Mouse (Mus musculus) heart, embryonic 11.5 days (tissue): ENCODE results near the gene Akap6. TPM values are rescaled to one million over a fixed set of nuclear protein-coding genes. Genes with fewer than 3 reads are reported as not detected.
A peak's percentile ranks its signal among the peaks of the same experiment; 100 is the strongest.

ENCODE experiments used
- ATAC-seq: fragments of 200-750 bp; cut with Nextera tagmentation; replicated peaks from 2 replicates; pipeline ENCODE4 v1.8.0; 2017; ENCODE audit warnings: moderate library complexity; ENCODE audit not compliant: insufficient number of reproducible peaks, low FRiP score, low TSS enrichment
- H3K27ac ChIP-seq: fragments of 300-500 bp; sonication (generic); 2 replicates; pipeline ENCODE4 v1.5.1; 2014; ENCODE audit warnings: mild to moderate bottlenecking, low read depth, low read length
- H3K27me3 ChIP-seq: fragments of 300-500 bp; sonication (generic); 2 replicates; pipeline ENCODE4 v1.6.1; 2014; ENCODE audit warnings: mild to moderate bottlenecking, low read length, mixed read lengths; ENCODE audit not compliant: control insufficient read depth, insufficient read depth
- H3K36me3 ChIP-seq: fragments of 300-500 bp; sonication (generic); 2 replicates; pipeline ENCODE4 v1.6.1; 2014; ENCODE audit warnings: mild to moderate bottlenecking, low read length, moderate library complexity, mixed read lengths; ENCODE audit not compliant: control insufficient read depth, insufficient read depth
- H3K4me1 ChIP-seq: fragments of 300-500 bp; sonication (generic); 2 replicates; pipeline ENCODE4 v1.6.1; 2014; ENCODE audit warnings: low read length; ENCODE audit not compliant: control insufficient read depth, insufficient read depth
- H3K4me2 ChIP-seq: fragments of 300-500 bp; sonication (generic); 2 replicates; pipeline ENCODE4 v1.6.1; 2014; ENCODE audit warnings: mild to moderate bottlenecking, moderate library complexity
- H3K4me3 ChIP-seq: fragments of 300-500 bp; sonication (generic); 2 replicates; pipeline ENCODE4 v1.5.1; 2014; ENCODE audit warnings: low read depth, low read length
- H3K9ac ChIP-seq: fragments of 300-500 bp; sonication (generic); 2 replicates; pipeline ENCODE4 v1.6.1; 2014; ENCODE audit warnings: mild to moderate bottlenecking, low read depth, low read length, moderate library complexity
- H3K9me3 ChIP-seq: fragments of 300-500 bp; sonication (generic); replicated peaks from 2 replicates; pipeline ENCODE4 v1.6.1; 2016; ENCODE audit warnings: low read length; ENCODE audit not compliant: control insufficient read depth
- WGBS: fragments of 180-500 bp; shearing (Covaris S2); extraction: QIAGEN DNeasy Blood & Tissue Kit; methylation state at CpG from one replicate; pipeline ENCODE4 v1.1.7; 2014; ENCODE audit not compliant: insufficient replicate concordance; 5-methylcytosine and 5-hydroxymethylcytosine counted together
- polyA plus RNA-seq: library from polyadenylated mRNA; unstranded; fragments of >200 nt; fragmentation: Nextera tagmentation; extraction: Ambion mirVana; gene quantifications from 2 replicates; pipeline ENCODE4 v1.2.1, GENCODE M21; 2014

Akap6 gene
- polyA plus RNA-seq, 1 experiment from 2014 or later = 6.7 TPM

DNA sequence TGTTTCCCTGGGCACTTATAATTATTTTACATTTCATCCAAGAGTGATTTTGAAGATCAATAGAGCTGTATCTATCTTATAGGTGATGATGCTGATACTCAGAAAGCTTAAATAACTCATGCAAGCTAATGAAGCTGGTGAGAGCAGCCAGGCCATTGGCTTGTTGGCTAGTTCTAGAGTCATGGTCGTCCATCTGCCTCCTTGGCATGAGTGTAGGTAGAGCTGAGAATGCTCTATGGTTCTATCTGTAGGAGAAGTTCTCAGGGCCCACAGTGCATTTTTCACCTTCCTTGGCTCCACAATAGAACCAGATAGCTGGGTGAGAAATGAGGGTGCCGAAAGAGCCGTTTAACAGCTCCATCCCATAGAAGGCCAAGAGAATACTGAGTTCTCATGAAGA, 438.1 kb downstream of the Akap6 start:
- Histone ChIP-seq H3K36me3 (no peaks in the 10 kb centered on the region), H3K9ac (no peak overlapping the region), H3K4me2 (no peak overlapping the region), H3K27ac (no peak overlapping the region), H3K4me3 (no peak overlapping the region), H3K27me3 (no peaks in the 10 kb centered on the region), H3K4me1 (no peaks in the 10 kb centered on the region), H3K9me3 (no peaks in the 10 kb centered on the region)
- 85% methylated on average over 3 of the region's 3 CpGs for WGBS
- no peak for ATAC-seq

- Histone ChIP-seq H3K4me1 (no peaks in the 10 kb centered on the region), H3K4me2 (no peak overlapping the region), H3K4me3 (no peak overlapping the region), H3K9me3 (no peaks in the 10 kb centered on the region), H3K9ac (no peak overlapping the region), H3K27me3 (no peaks in the 10 kb centered on the region), H3K36me3 (no peaks in the 10 kb centered on the region), H3K27ac (no peak overlapping the region)
- no peak for ATAC-seq
- WGBS = 76% methylated on average over 6 of the region's 6 CpGs
Observed at GRCm38 (mm10) chr12:53144122-53144695, 445.0 kb downstream of the Akap6 start.

DNA sequence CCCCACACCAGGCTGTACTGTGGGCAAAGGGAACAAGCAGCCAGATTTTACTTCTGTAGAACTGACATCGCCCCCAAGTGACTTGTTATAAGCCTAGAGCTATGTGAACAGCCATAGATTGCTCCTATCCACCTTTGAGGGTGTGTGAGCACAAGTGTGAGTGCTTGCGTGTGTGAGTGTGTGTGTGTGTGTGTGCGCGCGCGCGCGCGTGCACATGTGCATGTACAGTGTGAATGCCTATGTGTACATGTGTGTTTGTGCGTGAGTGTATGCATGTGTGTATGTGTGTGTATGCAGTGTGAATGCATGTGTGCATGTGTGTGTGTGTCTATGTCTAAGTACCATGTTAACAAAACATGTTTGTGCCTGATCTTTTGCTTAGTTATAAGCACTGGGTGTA, 445.6 kb downstream of the Akap6 start:
- WGBS = 95% methylated on average over 10 of the region's 10 CpGs
- no peak for ATAC-seq

GRCm38 (mm10) chr12:53145516-53145915, 446.3 kb downstream of the Akap6 start:
- Histone ChIP-seq H3K36me3 (0 out of 2 replicates have a peak, but pooled peaks cover 1% of the 10 kb centered on the region), H3K4me2 (no peak overlapping the region), H3K4me3 (no peak overlapping the region), H3K27ac (no peak overlapping the region), H3K4me1 (no peaks in the 10 kb centered on the region), H3K27me3 (no peaks in the 10 kb centered on the region), H3K9me3 (no peaks in the 10 kb centered on the region), H3K9ac (no peak overlapping the region)
- WGBS = 55% methylated on average over 4 of the region's 4 CpGs
- no peak for ATAC-seq

More for the DNA sequence above, 445.6 kb downstream of the Akap6 start:
- no peaks in the 10 kb centered on the region for H3K36me3 ChIP-seq
- H3K9me3 ChIP-seq = no peaks in the 10 kb centered on the region
- no peak overlapping the region for H3K4me2 ChIP-seq
- no peaks in the 10 kb centered on the region for H3K4me1 ChIP-seq
- no peak overlapping the region for H3K27ac ChIP-seq
- H3K9ac ChIP-seq = no peak overlapping the region
- H3K4me3 ChIP-seq = no peak overlapping the region
- H3K27me3 ChIP-seq = no peaks in the 10 kb centered on the region

DNA sequence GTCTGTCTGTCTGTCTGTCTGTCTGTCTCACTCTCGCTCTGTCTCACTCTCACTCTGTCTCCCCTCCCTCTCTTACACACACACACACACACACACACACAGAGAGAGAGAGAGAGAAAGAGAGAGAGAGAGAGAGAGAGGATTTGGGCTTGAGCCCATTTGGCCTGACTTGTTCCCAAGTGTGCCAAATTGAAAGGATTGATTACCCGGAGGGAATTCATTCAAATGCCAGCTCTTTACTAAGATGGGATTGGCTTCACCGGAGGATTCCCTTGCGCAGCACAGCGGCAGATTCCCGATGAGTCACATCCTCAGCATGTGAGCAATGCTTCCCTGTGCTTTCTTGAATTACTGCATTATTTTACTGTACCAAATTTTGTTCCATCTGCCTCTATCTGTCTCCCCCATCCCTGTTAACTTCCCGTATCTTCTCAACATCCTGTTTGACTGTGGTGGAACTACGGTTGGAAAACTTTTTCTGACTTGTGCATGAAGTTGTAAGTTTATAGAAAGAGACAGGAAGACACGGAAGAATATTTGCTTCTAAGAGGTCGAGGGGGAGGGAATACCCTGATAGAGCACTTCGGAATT, 447.4 kb downstream of the Akap6 start:
- Histone ChIP-seq H3K4me3 (no peak overlapping the region), H3K4me1 (no peaks in the 10 kb centered on the region), H3K9me3 (no peaks in the 10 kb centered on the region), H3K36me3 (0 out of 2 replicates have a peak, but pooled peaks cover 3% of the 10 kb centered on the region), H3K27ac (no peak overlapping the region), H3K4me2 (peak overlapping the region; percentile 32; the same call in 1 of the 2 replicates), H3K27me3 (no peaks in the 10 kb centered on the region), H3K9ac (no peak overlapping the region)
- 46% methylated on average over 11 of the region's 11 CpGs for WGBS
- no peak for ATAC-seq

DNA sequence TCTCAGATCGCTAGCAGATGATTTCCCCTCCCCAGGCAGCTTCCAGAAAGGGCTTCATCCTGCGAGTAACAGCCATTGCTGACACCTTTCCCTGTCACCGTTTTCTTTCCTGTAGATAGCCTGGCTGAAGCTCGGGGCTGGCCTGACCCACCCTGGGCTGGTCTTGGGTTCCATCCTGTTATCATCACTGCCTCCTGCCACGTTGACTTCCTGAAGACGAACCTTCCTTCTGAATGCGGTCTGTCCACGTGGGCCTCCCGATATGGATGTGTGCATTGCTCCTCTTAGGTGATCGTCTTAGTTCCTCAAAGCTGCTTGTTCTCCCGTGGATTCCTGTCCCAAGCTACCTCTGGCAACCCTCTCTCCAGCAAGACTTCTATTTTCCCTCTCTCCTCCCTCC, 448.5 kb downstream of the Akap6 start:
- Histone ChIP-seq H3K36me3 (0 out of 2 replicates have a peak, but pooled peaks cover 3% of the 10 kb centered on the region), H3K4me2 (no peak overlapping the region), H3K9me3 (no peaks in the 10 kb centered on the region), H3K4me1 (no peaks in the 10 kb centered on the region), H3K4me3 (no peak overlapping the region), H3K9ac (no peak overlapping the region), H3K27me3 (no peaks in the 10 kb centered on the region), H3K27ac (no peak overlapping the region)
- WGBS = 40% methylated on average over 11 of the region's 11 CpGs
- ATAC-seq = no peak

DNA sequence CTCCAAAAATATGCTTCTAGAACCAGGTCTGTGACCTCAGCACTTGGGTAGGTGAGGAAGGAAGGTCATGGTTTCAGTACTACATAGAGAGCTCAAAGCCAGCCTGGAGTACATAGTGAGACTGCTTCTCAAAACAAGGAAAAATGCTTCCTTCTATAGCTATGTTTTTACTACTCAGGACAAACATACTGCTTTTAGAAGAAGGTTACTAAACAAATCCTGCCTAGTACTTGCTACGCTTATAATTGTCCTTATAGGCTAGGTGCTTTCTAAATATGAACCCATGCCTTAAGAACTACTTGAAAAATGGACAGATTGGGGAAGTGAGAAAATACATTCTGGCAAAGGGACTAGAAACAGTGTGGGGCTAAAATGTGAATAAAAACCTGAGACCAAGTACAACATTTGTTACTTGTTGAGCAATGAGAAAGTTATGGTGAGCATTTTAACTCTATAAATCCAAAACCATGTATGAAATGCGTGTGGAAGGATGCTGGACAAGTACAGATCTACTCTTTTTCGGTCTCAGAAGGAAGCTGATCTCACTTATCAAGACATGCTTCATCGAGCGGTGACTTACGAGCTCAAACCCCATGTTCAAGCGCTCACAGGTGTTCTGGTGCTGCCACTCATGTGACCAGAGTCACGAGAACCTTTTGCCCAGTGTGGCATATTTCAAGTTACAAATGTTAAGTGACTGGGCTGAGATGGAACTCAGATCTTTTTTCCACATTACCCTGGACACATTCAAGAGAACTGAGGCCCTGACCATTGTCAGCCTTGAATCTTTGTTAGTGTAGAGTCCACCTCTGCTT, 469.2 kb downstream of the Akap6 start:
- Histone ChIP-seq H3K27ac (no peak overlapping the region), H3K4me2 (no peak overlapping the region), H3K9ac (no peak overlapping the region), H3K36me3 (no peaks in the 10 kb centered on the region), H3K4me3 (no peak overlapping the region), H3K9me3 (peaks cover 2% of the 10 kb centered on the region; the same call in 1 of the 2 replicates), H3K4me1 (no peaks in the 10 kb centered on the region), H3K27me3 (no peaks in the 10 kb centered on the region)
- no peak for ATAC-seq
- 82% methylated on average over 8 of the region's 8 CpGs for WGBS

GRCm38 (mm10) chr12:53191435-53191834, 492.3 kb downstream of the Akap6 start:
- WGBS = 85% methylated on average over 7 of the region's 7 CpGs
- Histone ChIP-seq H3K9ac (no peak overlapping the region), H3K36me3 (no peaks in the 10 kb centered on the region), H3K27ac (no peak overlapping the region), H3K27me3 (no peaks in the 10 kb centered on the region), H3K4me3 (no peak overlapping the region), H3K9me3 (no peaks in the 10 kb centered on the region), H3K4me2 (no peak overlapping the region), H3K4me1 (no peaks in the 10 kb centered on the region)
- no peak for ATAC-seq
